Mouse (Mus musculus) adrenal gland, adult 8-10 months (tissue): ENCODE data around the gene Pde7b. TPM values are rescaled to one million over a fixed set of nuclear protein-coding genes. Genes with fewer than 3 reads are reported as not detected.

ENCODE experiments used
- DNase-seq: peaks from one replicate; pipeline ENCODE4 v3.0.0; 2022
- total RNA-seq, 4 experiments: library from RNA; stranded (reverse); gene quantifications; 2 replicates each; pipeline ENCODE4 v1.2.4; 2022

Pde7b gene
- total RNA-seq, 4 experiments from 2014 or later: 13.5 to 14.8 (median 14.5) TPM

DNA sequence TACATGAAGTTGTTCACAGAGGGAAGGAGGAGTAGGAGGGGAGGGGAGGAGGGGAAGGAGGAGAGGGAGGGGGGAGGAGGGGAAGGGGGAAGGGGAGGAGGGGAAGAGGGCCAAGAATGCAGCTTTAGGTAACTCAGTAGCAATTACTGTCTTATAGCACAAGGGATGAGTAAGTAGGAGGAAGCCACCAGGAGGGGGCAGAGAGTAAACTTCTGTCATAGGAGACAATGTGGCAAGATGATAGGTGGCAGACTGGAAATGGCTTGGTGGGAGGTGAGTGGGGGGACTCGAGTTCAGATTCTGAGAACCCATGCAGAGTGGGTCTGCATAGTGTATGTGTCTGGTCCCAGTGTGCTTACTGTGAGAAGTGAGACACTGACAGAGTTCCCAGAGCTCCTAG lies 234.1 kb downstream of the Pde7b start:
- no peak for DNase-seq

DNA sequence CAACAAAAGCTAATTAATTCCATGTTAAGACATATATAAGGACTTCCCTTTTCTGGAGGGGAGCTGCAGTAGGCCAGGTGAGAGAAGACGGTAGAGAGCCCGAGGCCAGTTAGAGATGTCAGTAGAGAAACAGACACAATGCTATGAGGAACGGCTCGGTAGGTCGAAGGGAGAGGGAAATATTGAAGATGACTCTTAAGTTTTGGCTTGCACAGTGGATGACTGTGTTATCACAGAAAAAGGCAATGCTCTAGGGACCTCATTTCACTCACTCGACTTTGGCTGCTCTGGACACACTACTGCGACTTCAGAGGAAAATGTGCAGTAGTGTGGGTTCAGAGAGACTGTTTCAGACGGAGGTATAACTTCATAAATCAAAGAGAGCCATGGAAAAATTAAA lies 234.6 kb downstream of the Pde7b start:
- DNase-seq: no peak

DNA sequence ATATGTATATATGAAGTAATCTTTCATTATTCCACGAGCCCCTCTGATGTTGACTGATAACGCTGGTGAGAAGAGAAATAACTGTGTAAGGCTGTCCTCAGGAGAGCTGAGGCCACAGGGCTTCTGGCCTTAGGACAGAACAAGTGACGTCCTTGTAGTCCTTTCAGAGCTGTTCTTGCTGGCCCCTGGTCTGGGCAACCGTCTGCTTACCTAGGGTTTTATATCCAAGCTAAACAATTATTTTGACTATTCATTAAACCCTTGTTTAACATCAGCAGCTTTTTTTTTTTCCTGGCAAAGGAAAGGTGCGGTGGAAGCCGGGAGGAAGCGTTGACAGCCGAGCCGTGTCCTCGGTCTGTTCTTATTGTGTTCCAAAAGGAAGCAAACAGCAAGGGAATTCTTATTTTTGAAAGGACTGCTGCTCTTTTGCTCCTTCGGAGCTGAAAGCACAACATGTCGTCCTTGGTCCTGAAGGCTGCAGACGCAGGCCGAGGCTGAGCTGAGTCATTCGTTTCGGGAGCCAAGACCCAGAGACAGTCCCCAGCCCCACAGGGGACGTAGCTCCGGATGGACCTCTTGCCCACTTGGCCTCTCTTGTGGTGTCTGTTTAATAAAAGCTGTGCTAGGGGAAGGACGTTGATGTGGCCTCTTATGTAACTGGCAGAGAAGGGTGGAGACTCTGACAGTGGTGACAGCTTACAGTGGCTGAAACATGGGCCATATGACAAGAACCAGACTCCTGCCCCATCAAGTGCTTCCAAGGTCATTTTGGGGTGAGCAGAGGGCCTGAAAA lies 238.2 kb downstream of the Pde7b start:
- DNase-seq: peak; percentile 86

DNA sequence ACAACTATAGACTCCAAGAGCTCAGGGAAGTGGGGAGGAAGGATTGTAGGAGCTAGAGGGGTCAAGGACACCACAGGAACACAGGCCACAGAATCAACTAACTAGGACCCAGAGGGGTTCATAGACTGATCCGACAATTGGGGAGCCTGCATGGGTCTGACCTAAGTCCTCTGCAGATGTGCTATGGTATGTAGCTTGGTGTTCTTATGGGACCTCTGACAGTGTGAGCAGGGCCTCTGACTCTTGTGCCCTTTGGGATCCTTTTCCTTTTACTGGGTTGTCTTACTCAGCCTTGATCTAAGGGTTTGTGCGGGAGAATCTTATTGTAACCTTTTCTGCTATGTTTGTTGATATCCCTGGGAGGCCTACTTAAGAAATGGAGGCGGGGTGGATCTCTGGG lies 239.1 kb downstream of the Pde7b start:
- no peak for DNase-seq

DNA sequence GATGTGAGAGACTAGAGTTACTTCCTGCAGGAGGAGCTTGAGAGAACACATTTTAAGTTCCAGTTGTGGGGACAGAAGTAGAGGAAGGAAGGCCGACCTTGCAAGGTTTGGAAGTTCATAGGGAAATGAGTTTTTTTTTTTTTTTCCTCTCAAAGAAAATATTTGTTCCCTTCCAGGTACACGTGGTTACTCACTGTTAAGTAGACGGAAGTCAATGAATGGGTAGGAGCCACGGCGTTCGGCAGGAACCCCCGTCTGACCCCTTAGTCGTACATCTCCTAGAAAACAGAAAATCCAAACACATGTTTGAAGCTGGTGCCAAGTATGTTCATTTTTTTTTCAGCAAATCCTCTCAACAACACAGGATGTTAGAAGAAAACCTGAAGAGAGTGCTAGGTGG lies 245.4 kb downstream of the Pde7b start:
- DNase-seq: peak; percentile 19

DNA sequence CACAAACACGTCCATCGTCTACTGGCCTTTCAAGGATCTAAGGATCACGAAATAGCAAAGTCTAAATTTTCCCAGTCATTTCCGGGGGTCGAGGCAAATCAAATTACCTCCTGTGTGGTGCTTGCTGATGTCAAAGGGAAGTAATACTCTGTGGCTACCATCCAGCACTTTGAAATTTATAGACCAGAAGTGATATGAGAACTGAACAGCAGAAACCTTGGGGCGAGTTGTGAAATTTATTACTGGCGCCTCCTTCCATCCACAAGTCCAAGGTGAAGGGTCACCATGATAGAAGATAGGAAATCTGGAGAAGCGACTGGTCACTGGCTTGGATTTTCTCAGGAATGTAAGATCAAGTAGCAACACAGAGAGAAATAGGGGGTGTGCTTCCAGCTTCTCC lies 246.4 kb downstream of the Pde7b start:
- peak; percentile 26 for DNase-seq

DNA sequence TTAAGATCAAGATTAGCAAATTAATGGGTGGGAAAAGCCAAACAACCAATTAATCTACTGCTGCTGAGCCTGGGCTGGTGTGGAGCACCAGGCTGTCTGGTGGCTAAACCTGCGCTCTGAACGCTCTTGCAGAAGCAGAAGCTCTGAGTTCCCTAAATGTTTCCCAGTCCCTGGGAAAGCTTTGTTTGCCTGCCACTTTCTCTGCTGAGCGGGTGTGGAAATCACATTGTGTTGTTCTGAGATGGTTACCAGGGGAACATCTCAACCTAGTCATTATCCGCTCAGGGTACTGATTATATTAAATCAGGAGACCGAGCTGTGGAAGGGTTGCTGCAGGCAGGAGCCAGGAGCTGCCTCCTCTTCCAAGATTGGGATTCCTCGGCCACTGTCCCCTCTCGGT lies 250.0 kb downstream of the Pde7b start:
- no peak for DNase-seq

DNA sequence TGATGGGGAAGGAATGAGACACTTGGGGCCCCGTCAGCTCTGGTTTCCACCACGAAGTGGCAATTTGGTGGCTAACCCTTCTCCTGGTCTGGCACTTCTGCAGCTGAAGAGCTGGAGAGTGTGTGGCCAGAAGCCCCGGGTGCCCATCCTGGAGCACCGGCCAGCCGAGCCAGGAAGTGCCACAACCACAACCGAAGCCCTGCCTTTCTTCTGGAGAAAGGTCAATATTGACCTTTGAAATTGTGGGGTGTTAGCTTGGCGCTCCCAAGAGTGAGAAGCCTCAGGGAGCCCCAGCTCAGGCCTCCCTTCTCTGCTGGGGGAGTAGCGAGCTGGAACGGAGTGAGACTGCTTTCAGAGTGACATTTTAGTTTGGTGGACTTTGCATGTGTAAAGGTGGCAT lies 250.8 kb downstream of the Pde7b start:
- no peak for DNase-seq

DNA sequence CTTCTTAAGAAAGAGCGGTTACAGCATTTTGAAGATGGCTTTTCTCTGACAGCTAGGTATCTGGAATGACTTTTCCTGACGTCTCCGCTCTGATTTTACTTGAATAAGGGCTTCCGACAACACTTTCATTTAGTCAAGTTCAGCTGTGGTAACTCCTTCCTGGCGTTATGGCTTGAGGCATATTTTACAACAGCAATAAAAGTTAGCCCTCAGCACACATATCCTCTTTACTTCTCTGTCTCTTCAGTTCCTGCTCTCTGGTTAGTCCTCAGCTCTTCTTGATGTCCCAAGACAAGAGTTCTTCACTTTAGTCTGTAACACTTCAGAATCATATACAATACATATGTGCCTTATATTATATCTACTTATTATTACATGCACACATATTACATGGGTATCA lies 251.4 kb downstream of the Pde7b start:
- DNase-seq: no peak

DNA sequence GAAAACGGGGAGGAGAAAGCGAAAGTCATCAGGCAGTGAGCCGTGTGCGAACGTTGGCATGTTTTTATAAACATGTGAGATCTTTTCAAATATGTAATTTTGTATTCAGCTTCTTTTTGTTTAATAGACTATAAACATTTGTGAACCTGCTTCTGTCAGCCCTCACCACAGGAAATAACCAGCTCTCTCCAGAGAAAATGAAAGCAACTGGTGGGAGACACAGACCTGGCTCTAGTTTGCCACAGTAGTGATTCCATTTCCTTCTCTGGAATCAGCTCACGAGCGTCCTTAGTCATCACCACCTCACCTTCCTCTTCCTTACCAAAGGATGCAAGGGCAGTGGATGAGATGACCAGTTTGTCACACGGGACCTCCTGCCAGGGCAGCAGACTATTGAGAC lies 252.9 kb downstream of the Pde7b start:
- DNase-seq: no peak

DNA sequence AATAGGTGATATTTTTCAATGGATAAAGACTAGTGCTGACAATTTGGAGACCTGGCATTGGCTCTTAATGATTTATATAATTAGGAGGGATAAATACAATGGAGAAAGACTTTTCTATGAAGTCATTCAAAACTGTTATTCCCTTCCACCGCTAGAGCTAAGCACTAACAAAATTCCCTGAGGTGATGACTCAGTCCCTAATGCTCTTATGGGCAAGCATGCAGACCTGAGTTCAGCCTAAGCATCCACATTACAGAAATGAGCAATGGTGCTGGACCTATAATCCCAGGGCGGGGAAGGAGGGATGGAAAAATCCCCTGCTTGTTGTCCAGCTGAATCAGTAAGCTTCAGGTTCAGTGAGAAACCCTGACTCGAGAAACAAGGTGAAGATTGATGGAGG lies 260.2 kb downstream of the Pde7b start:
- no peak for DNase-seq

DNA sequence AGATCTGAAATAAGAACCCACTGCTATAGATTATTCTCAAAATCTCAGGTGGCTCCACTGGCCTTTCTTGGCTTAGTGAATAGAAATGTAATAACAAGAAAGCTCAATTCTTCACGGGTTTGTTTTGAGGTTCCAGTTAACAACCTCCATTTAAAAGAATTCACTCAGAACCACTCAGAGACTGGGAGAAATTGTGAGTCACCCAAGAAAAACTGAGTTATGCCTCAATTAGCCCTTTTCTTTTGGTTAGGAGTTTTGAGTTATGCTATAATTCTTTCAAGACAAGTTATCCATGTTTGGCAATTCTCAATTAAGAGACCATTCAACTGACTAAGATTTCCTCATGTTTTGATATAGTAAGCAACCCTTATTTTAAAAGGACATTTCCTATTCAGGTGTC lies 260.9 kb downstream of the Pde7b start:
- no peak for DNase-seq

DNA sequence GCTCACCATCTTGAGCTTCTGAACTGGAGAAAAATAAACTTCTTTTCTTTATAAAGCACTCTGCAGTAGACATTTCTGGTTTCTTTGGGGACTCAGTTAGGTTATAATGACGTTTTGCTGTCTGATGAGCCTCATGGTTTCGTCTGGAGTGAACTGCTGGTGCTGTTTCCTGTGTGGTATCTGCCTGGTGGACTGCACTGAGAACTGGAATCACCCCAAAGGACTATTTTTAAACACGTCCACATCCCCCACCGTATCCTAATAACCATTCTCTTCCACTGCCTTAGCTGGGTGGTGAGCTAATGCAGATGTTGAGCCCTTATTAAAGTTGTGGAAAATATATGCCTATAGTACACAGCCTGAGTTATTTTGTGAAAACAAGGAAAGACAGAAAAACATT lies 262.3 kb downstream of the Pde7b start:
- DNase-seq: no peak

DNA sequence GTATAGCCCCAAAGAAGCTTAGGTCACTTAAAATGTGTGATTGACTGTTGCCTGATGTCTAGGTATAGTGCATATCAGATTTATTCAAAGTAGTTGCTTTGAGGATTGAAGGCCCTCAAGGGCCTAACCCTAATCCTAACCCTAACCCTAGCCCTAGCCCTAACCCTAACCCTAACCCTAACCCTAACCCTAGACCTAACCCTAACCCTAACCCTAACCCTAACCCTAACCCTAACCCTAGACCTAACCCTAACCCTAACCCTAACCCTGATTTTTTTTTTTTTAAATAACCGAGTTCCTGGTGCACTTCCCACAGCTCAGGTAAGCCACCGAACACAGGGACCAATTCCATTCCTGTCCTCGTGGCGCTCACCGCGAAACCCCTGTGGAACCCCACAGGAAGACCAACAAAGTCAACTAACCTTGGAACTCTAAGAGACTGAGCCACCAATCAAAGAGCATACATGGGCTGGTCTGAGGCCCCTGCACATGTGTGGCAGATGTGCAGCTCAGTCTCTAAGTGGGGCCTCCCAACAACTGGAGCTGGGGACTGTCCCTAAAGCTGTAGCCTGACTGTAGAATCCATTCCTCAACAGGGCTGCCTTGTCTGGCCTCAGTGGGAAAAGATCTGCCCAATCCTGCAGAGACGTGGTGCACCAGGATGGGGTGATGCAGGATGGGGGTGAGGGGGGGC lies 265.1 kb downstream of the Pde7b start:
- DNase-seq: no peak

DNA sequence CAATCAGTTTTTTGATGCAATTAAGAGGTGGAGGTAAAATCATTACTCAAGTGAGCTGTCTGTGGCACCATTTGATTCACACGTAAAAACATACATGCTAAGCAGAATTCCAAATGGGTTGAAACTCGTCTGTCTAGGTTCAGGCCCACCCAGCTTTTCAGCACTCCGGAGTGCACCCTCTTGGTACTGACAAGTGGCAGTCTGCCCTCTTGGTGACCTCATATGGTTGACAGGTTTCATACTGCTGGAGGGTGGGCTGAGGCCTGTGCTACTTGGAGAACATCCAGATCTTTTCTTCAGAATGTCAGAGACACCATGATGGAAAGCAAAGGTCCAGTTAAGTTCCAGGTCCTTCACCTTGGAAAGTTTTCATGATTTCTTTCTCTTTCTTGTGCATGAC lies 265.7 kb downstream of the Pde7b start:
- DNase-seq: no peak

DNA sequence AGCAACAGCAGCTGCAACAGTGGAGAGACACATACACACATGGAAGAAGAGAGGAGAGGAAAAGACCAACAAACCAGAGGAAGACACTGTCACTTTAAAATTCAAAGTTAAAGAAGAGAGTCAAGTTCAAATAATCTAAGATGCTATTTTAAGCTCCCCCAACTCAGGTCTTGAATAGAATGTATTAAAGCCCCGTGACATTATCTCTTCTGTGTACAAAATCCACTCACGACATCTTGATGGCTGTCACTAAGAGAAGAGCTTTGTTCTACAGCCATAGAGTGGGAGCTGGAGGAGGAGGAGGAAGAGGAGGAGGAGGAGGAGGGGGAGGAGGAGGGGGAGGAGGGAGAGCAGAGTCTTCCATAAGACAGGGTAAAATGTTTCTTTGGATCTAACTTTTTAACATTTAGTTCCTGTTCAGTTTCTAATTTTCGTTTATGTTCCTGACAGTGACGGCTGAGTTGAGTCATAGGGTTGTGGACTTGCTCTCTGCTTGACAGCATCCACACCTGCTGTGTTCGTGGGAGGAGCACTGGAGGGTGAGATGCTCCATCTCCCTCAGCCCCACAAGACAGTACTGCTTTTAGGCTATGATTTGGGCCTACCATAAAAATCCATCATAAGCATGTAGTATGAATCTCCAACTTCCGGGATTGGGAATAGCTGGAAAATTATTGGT lies 270.4 kb downstream of the Pde7b start:
- no peak for DNase-seq

DNA sequence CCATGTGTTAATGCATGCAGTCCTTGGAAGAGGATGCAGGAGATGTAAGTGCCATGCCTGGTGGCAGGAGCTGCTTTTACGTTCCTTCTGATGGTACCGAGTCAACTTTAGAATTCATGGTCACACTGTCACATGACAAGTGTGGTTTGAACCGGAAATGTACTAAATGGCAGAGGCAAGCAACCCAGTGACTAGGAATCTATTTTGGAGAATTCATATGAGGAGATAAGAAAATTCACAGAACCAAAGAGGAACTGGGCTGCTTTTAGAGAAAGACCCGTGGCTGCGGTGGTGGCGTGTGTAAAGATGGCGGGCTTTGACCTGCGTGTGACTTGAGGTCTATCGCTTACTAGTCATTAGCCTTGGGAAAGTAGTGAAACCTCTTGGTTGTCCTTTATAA lies 287.4 kb downstream of the Pde7b start:
- DNase-seq: no peak

DNA sequence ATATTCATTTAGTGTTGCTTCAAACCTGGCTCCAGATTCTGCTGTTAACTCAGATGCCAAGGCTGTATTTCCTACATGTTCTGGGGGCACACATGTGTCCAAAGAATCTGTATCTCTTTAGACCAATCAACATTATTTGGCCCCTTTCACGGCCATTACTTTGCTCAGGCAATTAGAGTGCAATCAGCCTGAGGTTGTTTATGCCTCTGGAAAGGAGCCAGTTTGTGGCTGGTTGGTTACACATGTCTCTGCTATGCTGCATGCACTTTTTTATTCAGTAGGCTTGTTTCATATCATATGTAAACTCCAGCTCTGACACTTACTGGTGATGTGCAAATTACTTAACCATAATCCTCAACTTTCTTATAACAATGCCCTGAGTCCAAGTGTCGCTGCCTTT lies 287.9 kb downstream of the Pde7b start:
- no peak for DNase-seq

DNA sequence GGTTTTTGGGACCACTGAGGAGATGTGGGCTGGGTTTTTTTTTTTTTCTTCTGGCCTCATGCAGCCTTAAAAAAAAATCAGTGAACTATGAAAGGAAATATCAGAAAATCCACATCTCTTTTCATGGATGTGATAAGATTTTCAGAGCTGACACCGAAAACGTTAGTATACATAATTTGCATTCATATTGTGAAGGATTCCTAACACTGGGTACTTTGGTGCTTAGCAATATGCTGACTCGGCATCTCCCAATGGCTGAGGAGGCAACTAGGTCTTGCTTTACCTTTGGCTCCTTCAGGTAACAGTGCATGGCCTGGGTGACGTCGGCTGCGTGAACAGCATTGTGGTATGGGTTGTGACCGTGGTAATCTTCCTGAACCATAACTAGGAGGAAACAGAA lies 289.0 kb downstream of the Pde7b start:
- no peak for DNase-seq

DNA sequence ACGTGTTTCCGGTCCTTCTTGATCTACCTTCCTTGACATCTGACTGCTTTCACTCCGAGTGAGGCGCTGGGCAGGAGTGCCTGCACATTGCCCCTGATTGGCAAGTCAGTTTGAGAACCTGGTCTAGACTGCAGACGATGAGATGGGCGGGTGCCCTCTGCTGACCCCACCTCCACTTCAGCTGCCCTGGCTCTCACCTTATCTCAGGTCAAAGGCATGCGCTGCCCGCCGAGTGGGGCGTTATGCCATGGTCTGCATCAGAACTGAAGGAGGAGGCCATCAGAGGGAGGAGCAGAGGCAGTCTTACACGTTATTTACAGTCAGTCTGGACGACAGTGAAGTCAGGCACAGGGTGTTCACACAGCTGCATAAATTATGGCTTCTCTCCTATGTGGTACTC lies 293.5 kb downstream of the Pde7b start:
- DNase-seq: no peak

DNA sequence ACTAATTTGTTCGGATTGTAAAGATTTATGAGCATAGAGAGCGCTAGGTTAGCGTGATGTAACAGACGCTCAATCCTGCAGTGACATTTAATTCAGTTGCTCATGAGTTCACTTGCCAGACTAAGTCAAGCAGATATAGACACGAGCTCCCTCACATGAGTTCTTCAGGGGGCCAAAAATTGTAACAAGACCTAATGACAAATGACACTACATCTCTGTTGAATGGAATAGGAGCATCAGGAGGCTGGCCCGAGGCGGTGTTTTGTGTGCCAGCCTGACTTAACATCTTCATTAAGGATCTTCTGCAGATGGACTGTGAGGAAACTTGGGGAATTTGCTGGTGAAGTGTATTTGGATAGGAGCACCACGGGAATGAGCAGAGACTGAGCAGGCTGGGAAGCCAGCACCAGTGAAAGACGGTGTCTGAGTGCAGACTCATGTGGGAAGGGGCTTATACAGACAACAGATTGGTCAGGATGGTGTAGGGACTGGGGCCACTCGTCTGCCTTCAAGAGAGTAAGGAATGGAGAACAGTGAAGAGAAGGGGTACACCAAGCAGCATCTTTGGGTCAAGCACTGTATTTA lies 303.5 kb downstream of the Pde7b start:
- DNase-seq: no peak

DNA sequence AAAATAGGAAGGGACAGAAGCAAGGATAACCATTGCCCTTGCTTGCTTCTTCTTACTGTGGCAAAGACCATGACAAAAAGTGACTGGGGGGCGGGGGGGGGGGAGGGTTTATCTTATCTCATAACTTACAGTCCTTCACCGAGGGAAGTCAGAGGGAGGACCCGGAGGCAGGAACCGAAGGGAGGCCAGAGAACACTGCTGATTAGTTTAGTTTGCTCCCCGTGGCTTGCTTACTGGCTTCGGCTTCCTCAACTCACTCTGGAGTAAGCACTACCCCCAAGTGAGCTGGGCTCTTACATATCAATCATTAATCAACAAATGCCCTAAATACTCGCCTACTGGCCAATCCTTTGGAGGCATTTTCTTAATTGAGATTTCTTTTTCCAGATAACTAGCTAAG lies 304.6 kb downstream of the Pde7b start:
- DNase-seq: no peak

DNA sequence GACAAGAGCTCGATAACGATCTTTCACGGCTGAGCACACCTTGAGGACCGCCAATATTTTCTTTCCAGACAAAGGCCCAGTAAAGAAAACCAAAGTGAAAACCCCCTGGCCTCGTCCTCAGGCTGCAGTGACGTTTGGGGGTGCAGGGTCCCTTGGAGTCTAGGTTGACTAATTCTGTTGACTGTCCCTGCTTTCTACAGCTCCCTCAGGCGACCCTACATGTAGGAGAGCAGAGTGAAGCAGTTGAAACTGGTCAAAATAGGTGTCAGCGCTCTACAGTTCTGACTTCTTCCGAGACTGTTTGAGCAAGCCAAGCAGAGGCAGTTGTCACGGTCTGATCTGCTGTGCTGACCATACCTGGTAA lies 306.0 kb downstream of the Pde7b start:
- no peak for DNase-seq
